Mouse (Mus musculus): Measurements from ENCODE around the gene Nobox. TPM values are rescaled to one million over a fixed set of nuclear protein-coding genes. Genes with fewer than 3 reads are reported as not detected.

Nobox gene
- polyA plus RNA-seq, 1 experiment from 2014 or later: not detected

DNA sequence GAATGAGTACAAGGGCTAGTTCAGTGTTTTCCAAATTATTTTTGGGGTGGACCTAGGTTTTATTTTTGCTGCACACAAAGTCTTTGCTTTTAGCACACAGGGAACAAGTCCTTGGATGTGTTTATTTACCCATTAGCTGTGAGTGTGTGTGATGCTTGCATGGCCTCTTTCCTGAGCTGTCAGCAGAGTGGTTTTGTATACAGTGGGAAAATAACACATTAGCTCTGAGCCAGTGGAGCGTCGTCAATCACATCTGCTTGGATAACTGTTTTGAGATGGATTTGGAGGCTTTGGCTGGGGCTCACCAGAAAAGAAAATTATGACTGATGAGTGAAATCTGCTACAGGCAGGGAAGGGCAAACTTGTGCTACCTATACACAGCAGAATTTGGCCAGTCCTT, 33.0 kb upstream of the Nobox start:
- WGBS: 31% methylated on average over 2 of the region's 2 CpGs
- H3K9me3 ChIP-seq (ENCODE audit: control insufficient read depth, low read length): no peaks in the 10 kb centered on the region
- H3K4me1 ChIP-seq (replicated peaks; ENCODE audit: control insufficient read depth, insufficient read depth): no peaks in the 10 kb centered on the region
- H3K27ac ChIP-seq (replicated peaks): no peak overlapping the region
- no peaks in the 10 kb centered on the region for H3K27me3 ChIP-seq (ENCODE audit: control insufficient read depth, insufficient read depth, low read length)
- ATAC-seq (ENCODE audit: low FRiP score, low TSS enrichment) (no peak), DNase-seq (ENCODE audit: low spot score) (no peak)
- H3K9ac ChIP-seq (ENCODE audit: low read length): no peak overlapping the region
- no peak overlapping the region for H3K4me3 ChIP-seq (ENCODE audit: low read depth, low read length)
- H3K4me2 ChIP-seq (replicated peaks; ENCODE audit: low read depth): no peak overlapping the region
- no peaks in the 10 kb centered on the region for H3K36me3 ChIP-seq (ENCODE audit: control insufficient read depth, insufficient read depth, low read length)
- TF ChIP-seq CTCF (IDR thresholded peaks at IDR 0.05; ENCODE audit: low read depth): no peak
- TF ChIP-seq EP300 (optimal IDR thresholded peaks at IDR 0.05): no peak

DNA sequence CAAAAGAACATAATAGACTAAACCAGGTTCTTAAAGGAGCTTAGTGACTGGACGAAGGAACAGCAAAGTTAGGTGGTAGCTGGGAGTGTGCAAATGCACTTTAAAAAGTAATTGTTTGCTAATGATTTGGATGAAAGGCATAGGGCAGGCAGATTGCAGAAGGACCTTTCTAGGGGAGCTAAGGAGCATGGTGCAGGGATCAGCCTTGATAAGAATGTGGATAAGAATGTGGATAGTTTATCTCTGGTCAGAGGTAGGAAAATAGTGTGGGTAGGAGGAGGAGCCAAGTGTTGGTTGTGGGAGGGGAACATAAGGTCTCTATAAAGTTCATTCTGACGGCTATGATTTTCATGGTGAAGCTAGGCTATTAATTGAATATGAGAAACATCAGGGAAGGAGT, 29.4 kb upstream of the Nobox start:
- ATAC-seq (ENCODE audit: low FRiP score, low TSS enrichment) (no peak), DNase-seq (ENCODE audit: low spot score) (no peak)
- Histone ChIP-seq H3K9ac (ENCODE audit: low read length) (no peak overlapping the region), H3K27me3 (ENCODE audit: control insufficient read depth, insufficient read depth, low read length) (no peaks in the 10 kb centered on the region), H3K4me3 (ENCODE audit: low read depth, low read length) (no peak overlapping the region), H3K9me3 (ENCODE audit: control insufficient read depth, low read length) (no peaks in the 10 kb centered on the region), H3K27ac (replicated peaks) (no peak overlapping the region), H3K36me3 (ENCODE audit: control insufficient read depth, insufficient read depth, low read length) (no peaks in the 10 kb centered on the region), H3K4me2 (replicated peaks; ENCODE audit: low read depth) (no peak overlapping the region), H3K4me1 (replicated peaks; ENCODE audit: control insufficient read depth, insufficient read depth) (no peaks in the 10 kb centered on the region)
- TF ChIP-seq EP300 (optimal IDR thresholded peaks at IDR 0.05): no peak
- no peak for TF ChIP-seq CTCF (IDR thresholded peaks at IDR 0.05; ENCODE audit: low read depth)
- WGBS: 49% methylated on average over 2 of the region's 2 CpGs

DNA sequence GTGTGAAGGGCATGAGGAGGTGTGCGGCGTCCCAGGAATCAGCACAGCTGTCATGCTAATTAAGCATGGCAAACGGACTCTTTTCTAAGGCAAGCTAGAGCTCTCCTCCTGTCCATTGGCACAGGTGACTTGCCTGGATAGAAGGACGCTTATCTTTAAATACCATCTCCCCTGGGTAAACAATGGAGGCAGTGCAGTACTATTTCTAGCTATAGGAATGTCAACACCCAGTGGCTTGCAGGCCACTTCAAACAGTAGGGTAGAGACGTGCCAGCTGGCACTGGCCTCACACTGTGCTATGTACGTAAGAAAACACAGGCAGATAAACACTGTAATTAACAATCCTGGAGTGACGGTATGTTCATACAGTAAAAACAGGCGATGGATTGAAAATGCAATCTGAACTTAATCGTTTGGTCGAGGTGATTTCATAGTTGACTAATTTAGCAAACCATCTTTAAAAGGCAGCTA, 28.2 kb upstream of the Nobox start:
- WGBS: 22% methylated on average over 10 of the region's 10 CpGs
- ATAC-seq (ENCODE audit: low FRiP score, low TSS enrichment) (peak; percentile 98), DNase-seq (ENCODE audit: low spot score) (peak; percentile 73)
- Histone ChIP-seq H3K36me3 (ENCODE audit: control insufficient read depth, insufficient read depth, low read length) (no peaks in the 10 kb centered on the region), H3K4me2 (replicated peaks; ENCODE audit: low read depth) (no peak overlapping the region), H3K9ac (ENCODE audit: low read length) (no peak overlapping the region), H3K27me3 (ENCODE audit: control insufficient read depth, insufficient read depth, low read length) (no peaks in the 10 kb centered on the region), H3K4me3 (ENCODE audit: low read depth, low read length) (no peak overlapping the region), H3K9me3 (ENCODE audit: control insufficient read depth, low read length) (no peaks in the 10 kb centered on the region), H3K4me1 (replicated peaks; ENCODE audit: control insufficient read depth, insufficient read depth) (no peaks in the 10 kb centered on the region), H3K27ac (replicated peaks) (no peak overlapping the region)
- TF ChIP-seq CTCF (IDR thresholded peaks at IDR 0.05; ENCODE audit: low read depth) (no peak), EP300 (optimal IDR thresholded peaks at IDR 0.05) (no peak)

DNA sequence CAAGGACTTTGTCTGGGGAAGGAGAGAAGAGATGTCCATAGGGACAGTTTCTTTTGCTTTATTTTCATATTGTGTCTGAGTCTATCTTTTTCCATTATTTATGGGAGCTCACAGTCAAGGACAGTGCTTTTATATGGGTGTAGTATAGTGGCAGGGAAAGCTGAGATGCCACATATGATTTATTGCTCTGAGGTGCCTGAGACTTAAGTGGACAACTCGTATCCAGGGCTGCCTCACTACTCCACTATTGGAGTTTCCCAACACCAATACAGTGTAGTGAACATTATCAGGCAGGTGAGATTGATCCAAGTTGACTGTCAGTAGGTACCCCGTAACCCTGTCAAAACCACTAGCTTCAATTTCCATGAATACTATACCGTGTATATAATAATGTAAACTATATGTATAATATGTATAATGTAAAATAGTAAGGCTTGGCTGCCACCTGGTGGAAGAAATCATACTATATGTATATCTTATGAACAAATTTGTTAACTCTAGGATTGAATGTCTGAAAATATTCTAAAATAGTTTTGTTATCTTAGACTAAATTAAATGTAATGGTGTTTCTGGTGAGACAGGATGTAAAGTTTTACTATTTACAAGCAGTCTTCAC, 26.4 kb upstream of the Nobox start:
- no peak for DNase-seq (ENCODE audit: low spot score)
- no peak for ATAC-seq (ENCODE audit: low FRiP score, low TSS enrichment)
- no peak for TF ChIP-seq EP300 (optimal IDR thresholded peaks at IDR 0.05)
- TF ChIP-seq CTCF (IDR thresholded peaks at IDR 0.05; ENCODE audit: low read depth): peak; percentile 61

DNA sequence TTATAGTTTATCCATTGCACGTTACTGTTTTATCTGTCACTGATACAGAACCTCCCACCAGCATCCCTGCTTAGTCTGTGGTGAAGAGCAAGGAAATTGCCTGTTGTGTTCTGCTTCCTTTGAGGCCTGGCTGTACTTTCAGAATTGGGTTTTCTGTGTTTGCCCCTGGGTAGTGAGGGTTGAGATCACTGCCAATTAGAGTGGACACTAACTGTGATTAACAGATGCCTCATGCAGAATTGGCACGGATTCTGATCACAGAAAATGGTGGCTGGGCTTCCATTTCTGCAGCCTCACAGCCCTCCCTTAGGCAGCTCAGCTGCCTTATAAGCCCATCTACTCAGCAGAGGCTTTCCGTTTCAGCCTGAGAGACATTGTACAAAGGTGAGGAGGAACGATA, 24.1 kb upstream of the Nobox start:
- no peak overlapping the region for H3K4me2 ChIP-seq (replicated peaks; ENCODE audit: low read depth)
- H3K4me1 ChIP-seq (replicated peaks; ENCODE audit: control insufficient read depth, insufficient read depth): no peaks in the 10 kb centered on the region
- TF ChIP-seq EP300 (optimal IDR thresholded peaks at IDR 0.05): no peak
- no peak for TF ChIP-seq CTCF (IDR thresholded peaks at IDR 0.05; ENCODE audit: low read depth)
- ATAC-seq (ENCODE audit: low FRiP score, low TSS enrichment): no peak
- H3K9me3 ChIP-seq (ENCODE audit: control insufficient read depth, low read length): no peaks in the 10 kb centered on the region
- WGBS: 71% methylated on average over 4 of the region's 4 CpGs
- no peaks in the 10 kb centered on the region for H3K27me3 ChIP-seq (ENCODE audit: control insufficient read depth, insufficient read depth, low read length)
- H3K27ac ChIP-seq (replicated peaks): no peak overlapping the region
- H3K9ac ChIP-seq (ENCODE audit: low read length): no peak overlapping the region
- H3K36me3 ChIP-seq (ENCODE audit: control insufficient read depth, insufficient read depth, low read length): no peaks in the 10 kb centered on the region
- no peak for DNase-seq (ENCODE audit: low spot score)
- no peak overlapping the region for H3K4me3 ChIP-seq (ENCODE audit: low read depth, low read length)

More for the DNA sequence above, 26.4 kb upstream of the Nobox start:
- H3K4me2 ChIP-seq (replicated peaks; ENCODE audit: low read depth): no peak overlapping the region
- 51% methylated on average over 3 of the region's 3 CpGs for WGBS
- H3K4me1 ChIP-seq (replicated peaks; ENCODE audit: control insufficient read depth, insufficient read depth): no peaks in the 10 kb centered on the region
- no peak overlapping the region for H3K9ac ChIP-seq (ENCODE audit: low read length)
- no peaks in the 10 kb centered on the region for H3K9me3 ChIP-seq (ENCODE audit: control insufficient read depth, low read length)
- H3K27me3 ChIP-seq (ENCODE audit: control insufficient read depth, insufficient read depth, low read length): no peaks in the 10 kb centered on the region
- no peak overlapping the region for H3K4me3 ChIP-seq (ENCODE audit: low read depth, low read length)
- H3K36me3 ChIP-seq (ENCODE audit: control insufficient read depth, insufficient read depth, low read length): no peaks in the 10 kb centered on the region
- no peak overlapping the region for H3K27ac ChIP-seq (replicated peaks)

DNA sequence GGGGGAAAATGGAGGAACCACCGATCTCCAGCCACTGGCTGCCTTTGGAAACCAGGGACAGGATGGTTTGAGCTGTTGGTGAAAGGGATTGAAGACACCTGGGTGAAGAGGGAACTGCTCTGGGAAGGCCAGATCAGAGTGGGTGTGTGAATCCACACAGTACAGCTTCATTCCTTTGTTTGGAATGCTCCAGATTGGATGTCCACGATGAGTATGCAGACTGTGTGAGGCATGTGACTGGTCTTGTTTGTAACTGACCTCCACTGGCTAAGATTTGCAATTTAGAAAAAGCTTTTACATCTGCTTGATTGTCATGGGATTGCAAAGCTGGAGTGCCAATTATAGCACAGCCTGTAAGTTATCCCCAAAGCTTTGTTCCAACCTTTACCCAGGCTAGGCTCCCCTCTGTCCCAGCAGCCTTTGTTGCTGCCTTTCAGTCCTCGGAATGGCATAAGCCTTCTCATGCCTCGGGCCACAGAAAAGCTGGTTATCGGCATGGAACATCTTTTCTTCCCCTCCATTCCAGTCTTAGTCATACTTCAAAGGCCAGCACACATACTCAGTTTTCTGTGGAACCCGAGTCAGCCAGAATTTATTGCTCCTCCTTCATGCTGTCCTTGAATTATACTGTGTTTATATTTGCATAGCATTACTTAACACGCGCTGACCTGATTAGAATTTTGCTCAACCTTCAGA, 3.8 kb upstream of the Nobox start:
- H3K4me2 ChIP-seq (replicated peaks; ENCODE audit: low read depth): no peak overlapping the region
- no peak for TF ChIP-seq CTCF (IDR thresholded peaks at IDR 0.05; ENCODE audit: low read depth)
- no peak overlapping the region for H3K4me3 ChIP-seq (ENCODE audit: low read depth, low read length)
- DNase-seq (ENCODE audit: low spot score) (no peak), ATAC-seq (ENCODE audit: low FRiP score, low TSS enrichment) (0 out of 2 replicates have a peak, but pooled peaks have one; percentile 45)
- no peaks in the 10 kb centered on the region for H3K27me3 ChIP-seq (ENCODE audit: control insufficient read depth, insufficient read depth, low read length)
- H3K9me3 ChIP-seq (ENCODE audit: control insufficient read depth, low read length): no peaks in the 10 kb centered on the region
- H3K27ac ChIP-seq (replicated peaks): 0 out of 2 replicates have a peak overlapping the region, but pooled peaks have one; percentile 14
- H3K4me1 ChIP-seq (replicated peaks; ENCODE audit: control insufficient read depth, insufficient read depth): no peaks in the 10 kb centered on the region; the same call in 1 of the 2 replicates
- WGBS: 51% methylated on average over 8 of the region's 8 CpGs
- no peak overlapping the region for H3K9ac ChIP-seq (ENCODE audit: low read length)
- no peaks in the 10 kb centered on the region for H3K36me3 ChIP-seq (ENCODE audit: control insufficient read depth, insufficient read depth, low read length)
